Mouse (Mus musculus): ENCODE results near the gene Hmgcs2. TPM values are rescaled to one million over a fixed set of nuclear protein-coding genes. Genes with fewer than 3 reads are reported as not detected.

Gene Hmgcs2
- polyA plus RNA-seq, 1 experiment, result not detected

DNA sequence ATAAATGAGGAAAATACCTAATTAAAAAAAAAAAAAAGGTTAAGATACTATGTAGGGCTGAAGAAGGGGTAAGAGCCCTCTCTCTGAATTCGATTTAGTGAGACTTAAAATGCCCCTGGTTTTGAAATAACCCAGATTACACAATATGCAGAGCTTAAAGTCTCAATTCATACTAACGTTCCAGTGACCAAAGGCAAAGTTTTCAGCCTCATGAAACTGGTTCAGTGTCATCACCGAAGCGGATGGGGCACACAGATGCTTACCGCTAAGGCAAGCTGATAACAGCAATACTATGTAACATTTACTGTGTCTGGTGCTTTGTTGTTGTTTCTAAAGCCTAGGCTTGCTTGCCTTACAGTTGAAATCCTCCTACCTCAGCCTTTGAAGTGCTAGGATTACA lies 42.0 kb downstream of the Hmgcs2 start:
- Histone ChIP-seq H3K27me3 (ENCODE audit: control insufficient read depth, insufficient read depth, low read length, poor library complexity, severe bottlenecking) (no peaks in the 10 kb centered on the region), H3K4me1 (ENCODE audit: control insufficient read depth, insufficient read depth, low read length) (no peaks in the 10 kb centered on the region), H3K9ac (ENCODE audit: low read depth, poor library complexity, severe bottlenecking) (no peak overlapping the region), H3K4me3 (ENCODE audit: low read depth, low read length) (no peak overlapping the region), H3K9me3 (replicated peaks; ENCODE audit: control insufficient read depth, insufficient read depth, low read length, poor library complexity, severe bottlenecking) (no peaks in the 10 kb centered on the region), H3K36me3 (ENCODE audit: control insufficient read depth, insufficient read depth, low read length, poor library complexity, severe bottlenecking) (peaks cover 66% of the 10 kb centered on the region), H3K27ac (ENCODE audit: insufficient read depth, low read length) (no peak overlapping the region)
- no peak for TF ChIP-seq CTCF (IDR thresholded peaks at IDR 0.05; ENCODE audit: low read depth, low read length)
- TF ChIP-seq POLR2A (IDR thresholded peaks at IDR 0.05; ENCODE audit: insufficient read depth, low read length), result no peak
- TF ChIP-seq EP300 (IDR thresholded peaks at IDR 0.05; ENCODE audit: insufficient read depth, low read depth, low read length), result no peak

DNA sequence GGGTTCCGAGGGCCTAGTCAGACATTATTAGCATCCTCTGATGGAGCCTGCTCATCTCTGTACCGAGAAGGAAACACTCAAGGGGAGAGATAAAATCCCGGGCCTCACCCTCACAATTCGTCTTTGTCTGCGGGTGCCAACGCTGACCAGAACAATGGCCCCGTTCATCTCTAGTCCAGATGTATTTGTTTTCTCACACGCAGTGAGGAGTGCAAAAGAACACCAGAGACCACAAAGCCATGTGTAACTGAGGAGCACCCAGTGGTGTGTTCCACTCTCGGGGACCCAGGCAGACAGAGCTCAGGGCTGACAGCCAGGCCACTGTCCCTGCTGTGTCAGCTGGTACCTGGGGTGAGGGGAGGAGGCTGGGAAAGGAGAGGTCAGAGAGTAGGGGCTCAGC lies 44.0 kb downstream of the Hmgcs2 start:
- H3K4me3 ChIP-seq (ENCODE audit: low read depth, low read length), result no peak overlapping the region
- TF ChIP-seq POLR2A (IDR thresholded peaks at IDR 0.05; ENCODE audit: insufficient read depth, low read length) (no peak), CTCF (IDR thresholded peaks at IDR 0.05; ENCODE audit: low read depth, low read length) (no peak), EP300 (IDR thresholded peaks at IDR 0.05; ENCODE audit: insufficient read depth, low read depth, low read length) (no peak)
- H3K27me3 ChIP-seq (ENCODE audit: control insufficient read depth, insufficient read depth, low read length, poor library complexity, severe bottlenecking), result no peaks in the 10 kb centered on the region
- H3K27ac ChIP-seq (ENCODE audit: insufficient read depth, low read length), result no peak overlapping the region
- no peaks in the 10 kb centered on the region for H3K4me1 ChIP-seq (ENCODE audit: control insufficient read depth, insufficient read depth, low read length)
- H3K36me3 ChIP-seq (ENCODE audit: control insufficient read depth, insufficient read depth, low read length, poor library complexity, severe bottlenecking), result peaks cover 62% of the 10 kb centered on the region
- no peaks in the 10 kb centered on the region for H3K9me3 ChIP-seq (replicated peaks; ENCODE audit: control insufficient read depth, insufficient read depth, low read length, poor library complexity, severe bottlenecking)
- no peak overlapping the region for H3K9ac ChIP-seq (ENCODE audit: low read depth, poor library complexity, severe bottlenecking)

DNA sequence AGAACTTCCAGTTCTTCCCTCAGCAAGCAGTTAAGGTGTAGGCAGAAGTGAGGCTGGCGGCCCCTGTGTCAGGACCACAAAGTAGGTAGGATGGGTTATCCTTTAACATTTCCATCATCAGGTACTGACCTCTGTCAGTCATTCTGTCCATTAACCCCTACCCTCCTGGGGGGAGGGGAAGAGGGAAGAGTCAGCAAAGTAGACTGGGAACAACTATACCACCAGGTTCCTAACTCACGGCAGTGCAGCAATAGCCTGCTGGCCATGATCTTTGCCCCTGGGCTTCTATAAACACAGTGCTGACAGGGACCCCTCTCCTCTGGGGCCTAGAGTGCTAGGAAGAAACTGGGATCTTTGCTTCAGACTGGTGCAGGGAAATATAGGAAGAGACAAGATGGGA lies 53.8 kb downstream of the Hmgcs2 start:
- Histone ChIP-seq H3K9ac (ENCODE audit: low read depth, poor library complexity, severe bottlenecking) (no peak overlapping the region), H3K4me1 (ENCODE audit: control insufficient read depth, insufficient read depth, low read length) (peaks cover 6% of the 10 kb centered on the region), H3K27me3 (ENCODE audit: control insufficient read depth, insufficient read depth, low read length, poor library complexity, severe bottlenecking) (no peaks in the 10 kb centered on the region), H3K9me3 (replicated peaks; ENCODE audit: control insufficient read depth, insufficient read depth, low read length, poor library complexity, severe bottlenecking) (no peaks in the 10 kb centered on the region), H3K4me3 (ENCODE audit: low read depth, low read length) (no peak overlapping the region), H3K27ac (ENCODE audit: insufficient read depth, low read length) (no peak overlapping the region), H3K36me3 (ENCODE audit: control insufficient read depth, insufficient read depth, low read length, poor library complexity, severe bottlenecking) (peaks cover 33% of the 10 kb centered on the region)
- TF ChIP-seq CTCF (IDR thresholded peaks at IDR 0.05; ENCODE audit: low read depth, low read length) (no peak), EP300 (IDR thresholded peaks at IDR 0.05; ENCODE audit: insufficient read depth, low read depth, low read length) (no peak), POLR2A (IDR thresholded peaks at IDR 0.05; ENCODE audit: insufficient read depth, low read length) (no peak)

DNA sequence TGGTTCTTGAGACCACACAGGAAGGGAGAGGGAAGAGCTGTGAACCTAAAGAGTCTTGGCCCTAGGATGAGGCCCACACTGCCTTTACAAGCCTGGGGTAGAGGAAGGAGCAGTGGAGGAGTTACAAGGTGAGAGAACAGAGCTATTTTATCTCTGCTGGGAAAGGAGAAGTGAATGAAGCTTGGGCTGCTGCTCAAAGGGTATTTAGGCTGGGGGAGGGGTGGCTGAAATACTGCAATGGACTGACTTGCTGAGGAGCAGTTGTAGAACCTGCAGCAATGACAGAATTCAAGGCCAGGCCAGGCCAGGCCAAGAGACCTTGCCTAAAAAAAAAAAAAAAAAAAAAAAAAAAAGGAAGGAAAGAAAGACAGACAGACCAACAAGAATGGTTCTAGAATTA lies 55.1 kb downstream of the Hmgcs2 start:
- Histone ChIP-seq H3K27ac (ENCODE audit: insufficient read depth, low read length) (no peak overlapping the region), H3K27me3 (ENCODE audit: control insufficient read depth, insufficient read depth, low read length, poor library complexity, severe bottlenecking) (no peaks in the 10 kb centered on the region), H3K9me3 (replicated peaks; ENCODE audit: control insufficient read depth, insufficient read depth, low read length, poor library complexity, severe bottlenecking) (no peaks in the 10 kb centered on the region), H3K4me3 (ENCODE audit: low read depth, low read length) (no peak overlapping the region), H3K4me1 (ENCODE audit: control insufficient read depth, insufficient read depth, low read length) (peaks cover 6% of the 10 kb centered on the region), H3K9ac (ENCODE audit: low read depth, poor library complexity, severe bottlenecking) (no peak overlapping the region), H3K36me3 (ENCODE audit: control insufficient read depth, insufficient read depth, low read length, poor library complexity, severe bottlenecking) (peaks cover 27% of the 10 kb centered on the region)
- no peak for TF ChIP-seq POLR2A (IDR thresholded peaks at IDR 0.05; ENCODE audit: insufficient read depth, low read length)
- TF ChIP-seq CTCF (IDR thresholded peaks at IDR 0.05; ENCODE audit: low read depth, low read length), result no peak
- no peak for TF ChIP-seq EP300 (IDR thresholded peaks at IDR 0.05; ENCODE audit: insufficient read depth, low read depth, low read length)

DNA sequence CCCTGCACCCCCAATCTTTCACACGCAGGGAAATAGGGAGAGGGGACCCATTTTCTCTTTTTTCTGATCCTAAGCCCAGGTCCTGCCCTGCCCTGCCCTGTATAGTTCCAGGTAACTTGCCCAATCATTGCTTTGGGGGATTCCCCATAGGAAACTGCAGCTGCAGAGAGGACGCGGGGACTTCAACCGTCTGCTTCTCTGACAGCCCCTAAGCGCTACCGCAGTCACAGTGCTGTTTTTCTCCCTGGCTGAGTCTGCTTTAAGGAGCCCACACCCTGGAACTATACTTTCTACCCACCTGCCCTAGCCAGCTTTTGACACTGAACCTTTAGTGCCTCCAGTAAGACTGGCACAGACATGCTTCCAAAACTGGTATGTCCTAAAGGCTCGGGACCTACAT lies 55.7 kb downstream of the Hmgcs2 start:
- TF ChIP-seq EP300 (IDR thresholded peaks at IDR 0.05; ENCODE audit: insufficient read depth, low read depth, low read length) (no peak), CTCF (IDR thresholded peaks at IDR 0.05; ENCODE audit: low read depth, low read length) (no peak), POLR2A (IDR thresholded peaks at IDR 0.05; ENCODE audit: insufficient read depth, low read length) (no peak)
- Histone ChIP-seq H3K9me3 (replicated peaks; ENCODE audit: control insufficient read depth, insufficient read depth, low read length, poor library complexity, severe bottlenecking) (no peaks in the 10 kb centered on the region), H3K4me3 (ENCODE audit: low read depth, low read length) (no peak overlapping the region), H3K4me1 (ENCODE audit: control insufficient read depth, insufficient read depth, low read length) (peaks cover 6% of the 10 kb centered on the region), H3K9ac (ENCODE audit: low read depth, poor library complexity, severe bottlenecking) (no peak overlapping the region), H3K36me3 (ENCODE audit: control insufficient read depth, insufficient read depth, low read length, poor library complexity, severe bottlenecking) (peaks cover 27% of the 10 kb centered on the region), H3K27me3 (ENCODE audit: control insufficient read depth, insufficient read depth, low read length, poor library complexity, severe bottlenecking) (no peaks in the 10 kb centered on the region), H3K27ac (ENCODE audit: insufficient read depth, low read length) (no peak overlapping the region; the same call in 1 of the 2 replicates)

DNA sequence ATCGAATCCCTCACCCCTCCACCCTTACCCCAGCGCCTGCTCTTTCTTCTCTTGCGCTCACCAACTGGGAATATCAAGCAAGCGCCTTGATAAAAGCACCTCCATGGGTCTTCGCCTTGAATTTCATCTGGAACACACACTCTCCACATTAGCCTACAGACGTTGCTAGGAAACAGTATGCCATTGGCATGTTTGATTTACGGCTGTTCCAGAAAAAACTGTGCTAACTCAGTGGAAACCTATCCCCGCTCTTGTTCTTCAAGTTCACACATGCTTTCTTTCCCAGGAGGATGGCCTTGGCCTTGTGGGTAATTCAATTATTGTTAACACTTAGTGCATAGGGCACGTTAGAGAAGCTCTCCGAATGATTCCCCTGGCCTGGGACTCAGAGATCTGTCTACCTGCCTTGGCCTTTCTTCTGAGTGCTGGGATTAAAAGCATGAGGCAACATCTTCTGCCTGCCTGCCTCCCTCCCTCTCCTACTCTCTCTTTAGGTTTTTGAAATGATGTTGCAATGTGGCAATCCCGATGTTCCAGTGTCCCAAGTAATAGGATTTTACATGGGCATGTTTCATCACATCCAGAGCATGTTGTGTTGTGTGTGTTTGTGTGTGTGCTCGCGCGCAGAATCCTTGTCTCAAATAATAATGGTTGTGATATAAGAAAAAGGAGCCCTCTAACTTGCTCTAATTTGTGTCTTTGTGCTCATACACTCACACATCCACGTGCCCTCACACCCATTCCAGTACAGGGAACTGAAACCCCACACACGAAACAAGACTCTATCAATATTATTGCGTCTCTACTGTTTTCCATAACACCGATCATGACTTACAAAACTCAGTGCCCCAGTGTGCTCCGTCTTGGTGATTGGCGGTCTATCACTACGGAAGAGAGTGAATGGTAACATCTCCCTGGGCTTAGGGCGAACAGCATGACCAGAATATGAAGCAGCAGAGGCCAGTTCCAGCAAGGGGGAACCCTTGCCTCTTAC lies 56.7 kb downstream of the Hmgcs2 start:
- Histone ChIP-seq H3K36me3 (ENCODE audit: control insufficient read depth, insufficient read depth, low read length, poor library complexity, severe bottlenecking) (peaks cover 24% of the 10 kb centered on the region), H3K4me3 (ENCODE audit: low read depth, low read length) (no peak overlapping the region), H3K27me3 (ENCODE audit: control insufficient read depth, insufficient read depth, low read length, poor library complexity, severe bottlenecking) (no peaks in the 10 kb centered on the region), H3K27ac (ENCODE audit: insufficient read depth, low read length) (no peak overlapping the region), H3K4me1 (ENCODE audit: control insufficient read depth, insufficient read depth, low read length) (peaks cover 6% of the 10 kb centered on the region), H3K9ac (ENCODE audit: low read depth, poor library complexity, severe bottlenecking) (no peak overlapping the region), H3K9me3 (replicated peaks; ENCODE audit: control insufficient read depth, insufficient read depth, low read length, poor library complexity, severe bottlenecking) (no peaks in the 10 kb centered on the region)
- no peak for TF ChIP-seq CTCF (IDR thresholded peaks at IDR 0.05; ENCODE audit: low read depth, low read length)
- TF ChIP-seq POLR2A (IDR thresholded peaks at IDR 0.05; ENCODE audit: insufficient read depth, low read length), result no peak
- no peak for TF ChIP-seq EP300 (IDR thresholded peaks at IDR 0.05; ENCODE audit: insufficient read depth, low read depth, low read length)

Measured in ES-Bruce4 (cell line).